Mouse (Mus musculus) layer of hippocampus, adult 11-12 months (tissue): Measurements from ENCODE around the gene Znrf3.
A peak's percentile ranks its signal among the peaks of the same experiment; 100 is the strongest.

Source experiments
- DNase-seq: peaks from one replicate; pipeline ENCODE4 v3.0.0; 2022; ENCODE audit warnings: low spot score

Znrf3 gene

DNA sequence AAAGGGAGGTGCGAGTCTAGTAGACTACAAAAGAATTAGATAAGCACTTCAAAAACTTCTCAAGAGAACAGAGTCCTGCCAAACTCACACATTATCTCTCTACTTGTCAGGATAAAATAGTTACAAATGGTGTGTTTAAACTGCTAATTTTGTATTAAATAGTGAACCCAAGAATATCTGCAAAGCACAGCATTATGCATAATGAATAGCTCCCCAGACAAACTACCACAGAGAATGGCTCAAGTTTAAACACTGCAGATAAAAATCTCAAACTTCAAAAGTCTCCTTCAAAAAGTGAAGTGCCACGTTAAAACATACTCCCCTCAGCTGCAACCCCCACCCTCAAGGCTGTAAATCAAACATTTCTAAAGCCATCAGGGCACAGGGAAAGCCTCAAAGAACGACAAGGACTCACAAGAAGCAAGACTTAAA is 2.0 kb downstream of the Znrf3 start:
- DNase-seq = no peak

DNA sequence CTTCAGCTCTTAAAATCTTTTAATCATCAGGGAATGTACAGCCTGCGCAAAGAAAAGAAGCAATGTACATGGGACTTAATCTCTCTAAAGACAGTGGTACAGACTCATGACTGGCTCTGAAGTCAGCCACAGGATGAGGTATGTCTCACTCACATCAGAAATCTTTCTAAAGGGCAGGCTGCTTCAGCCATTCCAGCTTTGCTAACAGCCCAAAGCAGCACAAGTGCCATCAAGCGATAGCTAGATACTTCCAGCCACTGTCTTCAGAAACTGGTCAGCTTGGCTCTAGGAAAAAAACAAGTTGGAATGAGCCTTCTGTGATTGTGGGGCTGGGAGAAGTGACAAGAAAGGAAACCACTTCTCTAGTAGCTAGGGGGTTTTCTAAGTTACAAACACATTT is 7.0 kb downstream of the Znrf3 start:
- DNase-seq = no peak

DNA sequence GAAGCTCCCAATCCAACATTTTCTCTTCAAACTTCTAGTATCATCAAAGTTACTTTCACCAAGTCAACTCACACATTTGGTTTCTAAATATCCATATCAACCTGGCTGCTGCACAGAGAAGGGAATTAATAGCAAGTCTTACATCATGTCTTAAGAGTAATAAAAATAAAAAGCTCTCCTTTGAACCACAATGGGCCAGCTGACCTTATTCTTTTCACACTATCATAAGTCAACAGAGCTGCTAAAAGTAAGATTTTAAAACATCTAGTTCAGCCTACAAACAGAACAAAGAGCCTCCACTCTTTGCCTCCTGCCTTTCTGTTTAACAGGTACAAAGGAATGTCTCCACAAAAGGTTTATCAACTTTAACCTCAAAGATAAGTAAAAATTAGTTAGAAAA is 7.7 kb downstream of the Znrf3 start:
- DNase-seq = no peak

DNA sequence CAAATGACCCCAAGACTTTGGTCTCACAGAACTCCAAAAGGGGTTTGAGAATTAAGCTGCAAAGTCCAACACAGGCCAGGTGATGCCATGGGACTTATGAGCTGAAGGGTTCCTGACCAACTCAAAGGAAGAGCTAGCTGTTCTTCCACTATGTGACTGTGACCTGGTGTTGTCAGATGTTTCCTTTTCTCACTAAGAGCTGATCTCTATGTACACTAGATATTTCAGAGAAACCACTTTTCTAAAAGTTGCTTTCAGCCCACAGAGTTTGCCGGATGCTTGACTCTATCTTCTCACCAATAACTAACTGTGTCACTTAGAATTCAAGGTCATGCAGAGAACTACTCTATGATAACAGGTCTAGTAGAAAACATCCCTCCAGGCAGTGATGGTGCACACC is 9.2 kb downstream of the Znrf3 start:
- no peak for DNase-seq

DNA sequence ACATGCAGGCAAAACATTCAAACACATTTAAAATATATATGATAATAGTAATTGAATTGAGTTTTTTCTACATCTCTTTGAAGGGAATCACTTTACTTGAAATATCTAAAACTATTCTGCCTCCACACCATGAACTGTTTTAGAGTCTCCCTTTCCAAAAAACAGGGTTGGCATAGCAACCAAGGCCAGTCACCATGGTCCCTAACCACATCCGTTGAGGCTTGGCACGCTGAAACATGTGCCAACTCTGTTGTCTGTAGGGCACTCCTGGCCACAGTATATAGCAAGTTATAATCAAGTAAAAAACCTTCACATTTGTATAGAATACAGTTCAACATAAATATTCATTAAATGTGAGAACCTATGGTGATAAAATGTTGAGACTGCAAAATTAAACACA is 12.3 kb downstream of the Znrf3 start:
- DNase-seq = no peak

DNA sequence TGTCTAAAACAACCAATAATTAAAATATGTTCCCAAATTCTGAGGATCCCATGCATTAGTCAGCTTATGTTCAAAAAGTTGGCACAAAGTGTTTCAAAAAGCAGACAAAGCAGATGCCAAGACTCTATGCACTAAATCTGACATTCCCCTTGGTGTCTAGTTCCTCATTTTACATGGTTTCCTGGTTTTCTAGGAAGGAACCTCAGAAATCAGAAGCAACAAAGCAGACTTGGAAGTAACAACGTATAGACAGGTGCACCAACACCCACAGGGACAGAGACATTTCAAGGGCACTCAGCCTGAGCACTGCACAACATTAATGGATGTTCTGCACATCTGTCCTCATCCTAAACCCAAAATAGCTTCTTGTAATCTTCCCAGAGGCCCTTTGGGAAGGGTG is 13.8 kb downstream of the Znrf3 start:
- DNase-seq = no peak

DNA sequence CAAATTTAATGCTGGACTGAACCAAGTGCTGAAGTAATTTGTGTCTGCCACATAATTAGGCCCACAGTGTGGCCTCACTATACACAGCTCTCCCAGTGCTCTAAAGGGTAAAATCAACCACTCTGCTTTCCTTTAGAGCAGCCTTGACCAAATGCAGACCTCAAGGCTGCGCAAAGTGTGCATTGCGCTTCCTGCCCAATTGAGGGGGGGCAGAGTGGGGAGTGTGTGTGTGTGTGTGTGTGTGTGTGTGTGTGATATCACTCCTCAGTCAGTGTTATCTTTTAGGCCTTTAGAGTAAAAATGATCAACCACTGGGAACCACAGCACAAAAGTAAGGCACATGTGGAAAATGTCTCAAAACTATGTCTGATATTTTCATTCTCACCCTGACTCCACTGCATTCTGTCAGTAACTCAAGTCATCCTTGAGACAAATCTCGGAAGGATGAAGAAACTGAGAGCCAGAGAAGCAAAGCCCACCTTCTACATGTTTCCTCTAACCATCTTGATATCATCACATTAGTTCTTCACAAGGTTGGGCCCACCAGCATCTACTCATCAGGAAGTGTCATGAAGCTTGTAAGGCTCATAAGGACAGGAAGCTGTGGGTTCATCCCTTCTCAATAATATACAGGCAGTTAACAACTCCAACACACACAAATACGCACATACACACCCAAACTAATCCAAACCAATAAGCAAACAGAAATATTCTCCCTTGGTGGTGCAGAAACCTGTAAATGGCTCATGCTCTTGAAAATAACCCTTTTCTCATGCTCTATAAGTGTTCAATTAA is 15.1 kb downstream of the Znrf3 start:
- DNase-seq = no peak

DNA sequence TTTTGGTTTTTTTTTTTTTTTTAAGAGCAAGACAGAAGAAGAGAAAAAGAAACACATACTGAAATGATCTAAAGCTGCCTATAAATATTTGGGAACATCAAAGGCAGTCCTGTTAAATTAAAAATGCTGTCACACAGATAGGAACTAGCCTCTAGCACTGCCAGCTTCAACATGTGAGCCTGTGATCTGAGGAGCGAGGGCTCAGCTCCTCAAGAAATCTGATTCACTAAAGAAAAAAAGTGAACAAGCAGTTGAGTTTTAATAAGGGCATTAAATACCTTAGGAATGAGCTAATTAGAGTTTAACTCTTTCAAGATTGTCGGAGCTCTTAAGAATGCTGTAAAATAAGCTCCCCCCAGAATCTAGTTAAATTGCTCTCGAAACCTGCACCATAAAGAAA is 17.4 kb downstream of the Znrf3 start:
- no peak for DNase-seq

DNA sequence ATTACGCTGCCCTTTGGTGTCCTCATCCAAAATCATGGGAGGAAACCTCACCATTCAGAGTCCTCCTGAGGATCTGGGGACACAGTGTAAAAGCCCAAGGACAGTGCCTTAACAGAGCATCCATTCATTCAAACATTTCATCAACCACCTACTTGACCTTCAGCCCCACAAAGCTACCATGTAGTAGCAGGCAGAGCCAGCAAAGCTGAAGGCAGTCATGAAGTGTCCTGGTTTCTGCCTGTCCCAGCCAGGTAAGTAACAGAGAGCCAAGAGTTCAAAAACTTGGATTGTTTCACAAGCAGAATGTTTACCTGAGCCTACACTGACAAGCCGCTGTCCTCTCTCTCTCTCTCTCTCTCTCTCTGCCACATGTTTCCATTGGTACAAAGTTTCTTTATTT is 18.3 kb downstream of the Znrf3 start:
- no peak for DNase-seq

DNA sequence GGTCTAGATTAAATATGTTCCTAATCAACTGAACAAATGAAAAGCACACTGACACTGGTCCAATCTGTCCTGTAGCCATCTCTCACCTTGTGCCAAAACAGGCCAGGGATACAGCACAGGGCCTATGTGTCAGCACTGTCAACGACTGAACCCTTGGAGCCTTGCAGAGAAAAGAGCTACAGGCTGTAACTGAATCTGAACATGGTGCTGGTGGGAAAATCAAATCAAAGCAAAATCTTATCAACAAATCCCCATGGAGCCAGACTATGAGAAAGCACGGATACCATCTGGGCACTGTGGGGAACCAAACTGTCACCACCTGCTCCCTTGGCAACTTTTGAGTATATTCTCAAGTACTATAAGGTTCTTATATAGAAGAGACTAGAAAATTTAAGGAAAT is 19.5 kb downstream of the Znrf3 start:
- DNase-seq = peak; percentile 69

DNA sequence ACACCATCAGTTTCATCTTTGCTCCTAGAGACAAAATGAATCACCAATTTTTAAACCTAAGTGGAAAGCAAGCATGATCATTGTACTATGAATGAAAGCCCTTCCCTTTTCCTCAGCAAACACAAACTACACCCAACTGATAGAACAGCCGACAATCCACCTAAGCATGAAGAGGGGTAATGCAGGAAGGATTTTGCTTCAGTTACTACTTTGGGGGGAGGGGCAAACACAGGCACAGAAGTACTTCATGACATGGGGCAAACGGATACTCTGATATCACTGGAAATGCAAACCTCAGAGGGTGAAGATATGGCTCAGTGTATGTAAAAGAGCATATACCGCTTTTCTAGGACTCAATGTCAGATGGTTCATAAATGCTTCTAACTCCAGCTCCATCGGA is 20.5 kb downstream of the Znrf3 start:
- DNase-seq = no peak

DNA sequence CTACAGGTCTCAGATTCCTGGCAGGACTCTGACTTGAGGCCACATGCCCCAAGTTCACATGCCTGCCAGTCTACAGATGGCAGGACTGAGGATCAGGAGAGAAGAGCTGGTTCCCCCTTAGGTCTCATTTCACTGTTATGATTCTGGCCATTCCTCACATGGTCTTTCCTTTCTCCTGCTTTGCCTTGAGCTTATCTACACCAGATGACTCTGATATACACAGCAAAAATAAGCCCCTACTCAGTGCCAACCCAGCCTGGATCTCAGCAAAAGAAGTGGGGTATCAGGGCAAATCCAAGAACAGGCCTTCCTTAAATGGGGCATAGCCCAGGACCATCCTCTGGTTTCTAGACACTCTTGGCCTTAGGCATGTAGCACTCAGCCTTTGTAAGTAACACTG is 21.6 kb downstream of the Znrf3 start:
- DNase-seq = no peak

DNA sequence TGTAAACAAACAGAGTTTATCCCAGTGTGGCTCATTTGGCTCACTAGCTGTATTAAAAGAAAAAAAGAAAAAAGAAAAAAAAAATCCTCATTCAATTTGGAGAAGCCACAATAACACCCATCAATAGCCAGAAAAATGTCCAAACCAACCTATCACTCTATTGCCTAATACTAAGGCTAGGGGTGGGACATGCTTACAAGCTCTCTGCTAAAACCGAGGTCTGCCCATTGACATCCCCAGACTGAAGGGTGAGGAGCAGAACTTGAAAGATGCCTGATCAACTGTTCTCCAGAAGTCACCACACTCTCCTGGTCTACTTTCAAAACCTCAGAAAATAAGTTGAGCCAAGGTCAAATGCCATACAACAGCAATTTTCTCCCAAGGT is 22.4 kb downstream of the Znrf3 start:
- DNase-seq = no peak

DNA sequence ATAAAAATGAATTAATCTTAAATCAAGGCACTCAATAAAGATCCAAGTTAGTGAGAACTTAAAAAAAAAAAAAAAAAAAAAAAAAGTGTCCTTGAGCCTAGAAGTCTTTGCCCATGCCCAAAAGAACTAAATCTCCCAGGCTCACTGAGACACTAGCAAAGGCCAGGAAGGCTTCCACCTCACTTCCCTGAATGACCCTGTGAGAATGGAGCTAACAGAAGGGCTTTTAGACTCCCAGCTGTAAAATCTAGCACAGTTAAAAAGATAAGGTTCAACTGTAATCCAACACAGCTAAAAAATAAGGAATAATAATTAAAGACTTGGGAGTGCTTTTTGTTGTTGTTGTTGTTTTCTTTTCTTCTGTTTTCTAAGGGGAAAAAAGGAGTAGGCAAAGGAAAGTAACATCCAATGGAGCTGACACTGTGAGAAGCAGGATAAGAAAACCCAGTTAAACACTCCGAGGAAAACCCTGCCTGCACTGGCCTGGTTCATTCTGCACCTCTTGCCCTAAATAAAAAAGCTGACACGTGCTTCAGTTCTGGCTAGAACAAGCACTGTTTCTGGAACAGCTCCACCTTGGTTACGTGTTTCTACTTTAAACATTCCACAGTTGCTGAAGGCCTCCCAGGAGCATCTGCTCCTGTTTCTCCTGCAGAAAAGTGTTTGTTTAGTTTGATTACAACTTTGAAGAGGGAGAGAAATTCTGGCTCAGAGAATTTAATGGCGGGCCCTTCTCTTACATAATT is 23.0 kb downstream of the Znrf3 start:
- peak; percentile 54 for DNase-seq

DNA sequence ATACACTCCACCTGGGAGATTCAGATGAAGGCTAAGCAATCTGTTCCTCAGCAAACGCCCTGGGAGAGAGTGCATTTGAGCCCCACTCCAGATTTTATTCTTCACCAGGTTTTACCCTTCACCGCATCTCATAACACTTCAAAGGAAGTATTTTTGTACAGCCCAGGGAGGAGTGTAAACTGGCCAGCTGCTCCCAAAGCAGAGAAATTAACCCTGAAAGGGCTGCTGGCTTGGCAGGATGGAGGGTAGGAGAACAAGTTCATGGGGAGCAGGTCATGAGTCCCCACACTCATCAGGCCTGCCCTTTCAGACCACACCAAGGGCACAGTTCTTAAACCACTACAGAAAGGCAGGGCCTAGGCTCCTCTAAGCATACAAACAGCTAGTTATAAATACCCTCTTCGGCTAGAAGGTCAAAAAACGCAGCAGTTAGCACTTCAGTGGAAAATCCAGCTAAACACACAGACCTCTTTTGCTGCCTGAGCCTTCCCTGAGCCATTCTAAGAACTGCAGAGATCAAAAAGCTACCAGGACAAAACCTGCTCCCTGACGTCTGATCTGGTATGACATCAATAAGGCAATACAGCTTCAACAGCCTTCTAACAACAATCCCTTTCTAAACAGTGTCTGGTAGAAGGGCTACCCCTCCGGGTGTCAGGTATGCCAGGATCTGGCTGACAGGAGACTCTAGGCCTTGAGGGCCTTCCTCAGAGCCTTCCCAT is 28.9 kb downstream of the Znrf3 start:
- no peak for DNase-seq

DNA sequence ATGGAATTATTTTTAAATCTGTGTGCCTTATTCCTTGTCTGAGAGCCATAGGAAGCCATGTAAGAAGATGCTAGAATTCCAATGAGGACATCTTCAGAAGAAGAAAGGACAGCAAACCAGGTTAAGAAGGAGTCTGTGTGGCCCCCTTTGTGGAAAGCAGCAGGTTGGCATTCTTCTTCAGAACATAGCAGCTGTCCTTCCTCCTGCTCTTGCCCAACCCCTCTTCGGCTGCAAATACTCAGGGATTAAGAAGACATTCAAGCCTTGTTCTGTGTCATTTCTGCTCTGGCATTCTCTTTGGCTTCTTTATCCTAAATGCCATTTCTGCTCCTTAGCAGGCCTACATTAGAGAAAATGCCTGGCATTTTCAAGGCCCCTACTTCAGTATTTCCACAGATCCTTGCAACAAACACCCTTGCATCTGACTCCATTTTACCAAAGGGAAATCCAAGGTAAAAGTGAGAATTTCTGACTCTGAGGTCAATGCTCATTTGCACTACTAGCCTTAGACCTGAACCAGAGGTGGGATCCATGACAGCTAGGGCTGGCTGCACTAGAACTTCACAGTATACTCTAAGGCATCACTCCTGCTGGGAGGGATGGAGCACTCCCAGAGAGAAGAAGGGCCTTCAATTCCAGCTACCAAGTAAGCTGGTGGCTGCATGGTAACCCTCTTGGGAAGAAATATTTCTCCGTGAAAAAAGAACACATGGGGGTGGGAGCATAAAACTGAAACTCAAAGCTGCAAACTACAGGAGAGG is 29.6 kb downstream of the Znrf3 start:
- no peak for DNase-seq

DNA sequence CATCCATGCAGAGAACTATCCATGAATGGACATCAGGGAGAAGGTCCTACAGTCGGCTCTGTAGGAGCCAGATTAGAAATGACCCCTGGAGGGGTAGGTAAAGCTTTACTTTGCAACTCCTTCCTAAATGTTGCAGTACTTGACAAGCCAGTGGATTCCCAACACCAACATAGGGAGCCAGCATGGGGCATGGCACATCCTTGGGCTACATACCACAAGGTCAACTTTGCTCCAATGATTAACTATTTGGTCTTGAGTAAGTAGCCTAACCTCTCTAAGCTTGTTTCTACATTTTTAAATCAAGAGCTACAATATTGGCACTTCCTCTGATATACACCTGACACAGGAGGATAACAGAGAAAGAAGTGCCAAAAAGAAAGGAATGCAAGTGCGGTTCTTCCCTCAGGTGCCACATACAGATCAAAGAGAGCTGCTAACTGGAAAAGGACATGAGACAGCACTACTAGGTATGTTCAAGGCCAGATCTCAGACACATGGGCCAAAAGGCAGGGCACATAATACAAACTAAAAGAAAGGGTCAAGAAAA is 31.9 kb downstream of the Znrf3 start:
- DNase-seq = no peak

DNA sequence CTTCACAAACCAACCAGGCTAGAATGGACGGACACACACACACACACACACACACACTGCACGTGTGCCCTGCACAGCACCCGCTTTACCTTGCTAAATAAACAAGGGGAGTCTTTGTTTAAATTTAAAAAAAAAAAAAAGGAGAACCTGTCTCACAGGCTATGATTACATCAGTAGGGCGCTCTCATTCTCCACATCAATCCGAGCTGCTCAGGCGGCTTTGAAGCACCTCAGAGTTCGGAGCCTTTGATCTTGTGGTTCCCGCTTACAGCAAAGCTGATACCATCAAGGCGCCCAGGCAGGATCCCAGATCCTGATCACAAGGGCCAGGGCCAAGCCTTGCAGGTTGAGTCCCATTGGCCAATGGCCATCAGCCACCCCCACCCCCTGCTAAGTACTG is 33.1 kb downstream of the Znrf3 start:
- no peak for DNase-seq

DNA sequence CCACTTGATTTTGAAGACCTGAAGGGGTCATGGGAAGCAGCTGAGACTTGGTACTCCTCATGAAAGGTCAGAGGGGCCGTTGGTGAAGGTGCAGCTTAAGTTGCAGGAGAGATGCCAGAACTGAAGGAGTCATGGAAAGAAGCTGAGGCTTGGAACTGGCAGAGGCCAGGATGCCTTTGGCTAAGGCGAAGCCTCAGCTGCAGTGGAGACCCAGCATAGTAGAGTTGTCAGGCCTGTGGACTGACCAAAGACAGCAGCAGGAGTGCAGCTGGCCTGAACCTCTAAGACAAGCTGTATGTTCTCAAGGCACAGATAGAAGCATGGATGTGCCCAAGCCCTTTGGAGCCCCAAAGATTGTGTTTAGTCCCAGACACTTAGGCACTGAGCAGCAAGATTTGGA is 40.5 kb downstream of the Znrf3 start:
- DNase-seq = no peak

DNA sequence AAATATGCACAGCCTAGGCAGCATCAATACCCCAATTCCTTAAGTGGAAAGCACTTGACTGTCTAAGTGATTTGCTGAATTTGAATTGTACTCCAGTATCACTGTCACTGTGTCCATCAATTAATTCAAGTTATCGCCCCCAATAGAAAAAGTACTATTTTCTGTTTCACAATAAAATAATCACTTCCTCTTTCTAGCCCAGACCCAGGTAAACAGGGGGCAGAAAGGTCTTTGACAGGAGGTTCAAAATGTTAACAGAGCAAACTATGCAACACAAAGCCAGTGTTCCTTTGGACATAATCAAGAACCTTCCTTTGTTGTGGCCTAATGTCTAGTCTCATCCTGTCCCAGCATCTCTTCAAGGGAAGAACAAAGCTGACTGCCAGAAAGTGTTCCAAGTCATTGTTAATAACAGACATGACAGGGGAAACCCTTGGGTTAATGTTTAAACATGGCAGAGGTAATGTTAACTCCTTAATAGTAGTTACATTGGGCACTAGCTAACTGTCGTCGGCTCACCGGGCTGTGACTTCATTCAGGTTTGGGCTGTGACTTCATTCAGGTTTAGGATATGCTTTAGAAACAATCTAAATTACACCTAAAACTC is 42.4 kb downstream of the Znrf3 start:
- no peak for DNase-seq

DNA sequence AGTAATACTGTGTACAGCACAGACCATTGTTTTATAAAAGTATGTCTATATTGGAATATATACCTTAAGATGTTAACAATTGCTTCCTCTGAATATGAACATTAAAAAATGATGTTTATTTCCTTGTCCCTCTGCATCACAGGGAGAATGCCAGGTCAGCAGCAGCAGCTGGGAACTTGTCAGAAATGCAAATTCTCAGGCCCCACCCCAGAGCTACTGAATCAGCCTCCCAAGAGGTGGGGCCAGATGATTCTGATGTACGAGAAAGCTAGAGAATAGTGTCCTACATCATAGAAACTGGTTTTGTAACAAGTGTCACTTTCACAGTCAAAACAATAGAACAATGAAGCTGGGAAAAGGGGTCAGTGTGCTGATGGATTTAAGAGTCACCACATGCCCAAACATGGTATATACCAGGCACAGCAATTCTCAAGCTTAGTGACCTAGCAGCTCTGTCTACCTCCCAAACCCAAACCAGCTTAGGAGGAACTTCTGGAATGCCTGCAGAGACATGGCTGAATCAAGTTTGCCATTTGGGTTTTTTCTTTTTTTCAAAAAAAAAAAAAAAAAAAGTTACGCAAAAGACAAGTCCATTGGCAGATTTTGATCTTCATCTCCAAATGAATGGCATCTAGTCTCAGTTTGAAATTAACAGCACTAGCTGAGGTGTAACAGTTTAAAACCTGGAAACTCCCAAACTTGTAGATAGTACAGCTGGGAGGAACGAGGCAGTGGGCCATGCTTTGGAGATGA is 46.2 kb downstream of the Znrf3 start:
- no peak for DNase-seq
